Mouse (Mus musculus): ENCODE measurements at regions not wholly inside any gene's neighbourhood (a gene's known extent, or its start where the extent isn't known, plus 50 kb on each side); places are given as distances from the start of the nearest gene placed in this dataset.

DNA sequence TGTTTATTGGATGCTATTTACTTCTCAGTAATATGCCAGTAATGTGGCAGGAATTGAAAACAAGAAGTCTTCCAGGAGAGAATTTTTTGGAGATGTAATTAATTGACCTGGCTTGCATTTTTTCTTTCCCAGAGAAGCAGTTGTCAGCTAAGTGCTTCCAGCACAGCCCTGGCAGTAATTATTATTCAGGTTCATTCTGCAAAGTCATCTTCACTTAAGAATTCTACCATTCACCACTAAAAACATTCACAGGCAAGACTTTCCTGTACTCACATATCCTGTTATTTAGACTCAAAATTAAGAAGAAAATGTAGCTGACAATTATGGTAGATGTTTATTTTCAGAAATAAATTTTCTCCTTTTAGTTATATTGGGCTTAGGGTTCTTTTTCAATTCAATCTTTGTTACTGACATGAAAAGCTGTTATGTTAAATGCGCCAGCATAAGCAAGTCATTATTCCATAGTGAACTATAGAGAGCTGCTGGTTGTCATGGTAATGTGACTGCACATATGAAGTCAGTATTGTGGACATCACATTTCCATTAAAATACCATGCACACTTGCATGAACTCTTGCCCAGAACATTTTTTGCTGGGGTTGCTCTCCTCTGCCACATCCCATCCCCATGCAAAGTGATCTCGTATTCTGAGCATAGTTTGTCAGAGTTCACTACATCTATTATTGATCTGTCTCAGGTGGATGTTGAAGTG lies 59.3 kb upstream of the Nox4 start:
- WGBS = 76% methylated on average over 2 of the region's 2 CpGs
- H3K27me3 ChIP-seq = no peaks in the 10 kb centered on the region
- H3K4me3 ChIP-seq = no peak overlapping the region
- H3K4me1 ChIP-seq (replicated peaks) = no peaks in the 10 kb centered on the region
- no peak for ATAC-seq (replicated peaks; ENCODE audit: insufficient number of reproducible peaks, insufficient read depth, low FRiP score, low read depth)
- no peak overlapping the region for H3K4me2 ChIP-seq
- H3K27ac ChIP-seq = no peak overlapping the region
- H3K9me3 ChIP-seq (replicated peaks) = no peaks in the 10 kb centered on the region
- no peaks in the 10 kb centered on the region for H3K36me3 ChIP-seq
- no peak overlapping the region for H3K9ac ChIP-seq

- no peak overlapping the region for H3K4me2 ChIP-seq
- no peaks in the 10 kb centered on the region for H3K9me3 ChIP-seq (replicated peaks)
- 13% methylated on average over 1 of the region's 1 CpGs for WGBS
- no peaks in the 10 kb centered on the region for H3K4me1 ChIP-seq (replicated peaks)
- no peaks in the 10 kb centered on the region for H3K27me3 ChIP-seq
- no peak overlapping the region for H3K27ac ChIP-seq
- ATAC-seq (replicated peaks; ENCODE audit: insufficient number of reproducible peaks, insufficient read depth, low FRiP score, low read depth) = no peak
- no peak overlapping the region for H3K9ac ChIP-seq
- H3K4me3 ChIP-seq = no peak overlapping the region
- H3K36me3 ChIP-seq = no peaks in the 10 kb centered on the region
Observed at GRCm38 (mm10) chr7:87195647-87196046, 50.2 kb upstream of the Nox4 start.
